Mouse (Mus musculus): ENCODE results near the gene Elof1.

- no peak for TF ChIP-seq CTCF (IDR thresholded peaks at IDR 0.05; ENCODE audit: low read depth)
- TF ChIP-seq EP300 (IDR thresholded peaks at IDR 0.05; ENCODE audit: low read depth) = no peak
These were observed 45.3 kb upstream of the Elof1 start for GRCm38 (mm10) chr9:22162305-22162704.
